Mouse (Mus musculus): ENCODE results near the gene S100a16. TPM values are rescaled to one million over a fixed set of nuclear protein-coding genes. Genes with fewer than 3 reads are reported as not detected.

S100a16 gene
- total RNA-seq, 2 experiments from 2014 or later: not detected

DNA sequence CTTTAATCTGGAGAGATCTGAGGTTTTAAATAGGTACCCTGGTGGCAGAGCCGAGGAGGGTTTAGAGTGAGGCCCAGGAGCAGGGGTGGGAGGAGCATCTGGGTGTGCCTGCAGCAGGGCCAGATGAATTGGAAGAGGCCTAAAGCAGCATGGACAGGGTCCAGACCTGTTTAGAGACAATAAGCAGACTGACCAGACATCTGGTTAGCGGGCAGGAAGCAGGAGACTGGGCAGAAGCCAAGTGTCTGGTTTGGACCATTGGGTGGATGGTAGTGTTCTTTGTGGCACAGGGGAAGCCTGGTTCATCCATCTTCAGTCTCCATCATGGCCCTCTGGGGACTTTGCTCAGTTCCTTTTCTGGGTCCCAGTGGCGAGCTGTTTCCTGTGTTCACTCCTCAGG, 46.8 kb downstream of the S100a16 start:
- ATAC-seq (ENCODE audit: poor library complexity, severe bottlenecking): no peak

DNA sequence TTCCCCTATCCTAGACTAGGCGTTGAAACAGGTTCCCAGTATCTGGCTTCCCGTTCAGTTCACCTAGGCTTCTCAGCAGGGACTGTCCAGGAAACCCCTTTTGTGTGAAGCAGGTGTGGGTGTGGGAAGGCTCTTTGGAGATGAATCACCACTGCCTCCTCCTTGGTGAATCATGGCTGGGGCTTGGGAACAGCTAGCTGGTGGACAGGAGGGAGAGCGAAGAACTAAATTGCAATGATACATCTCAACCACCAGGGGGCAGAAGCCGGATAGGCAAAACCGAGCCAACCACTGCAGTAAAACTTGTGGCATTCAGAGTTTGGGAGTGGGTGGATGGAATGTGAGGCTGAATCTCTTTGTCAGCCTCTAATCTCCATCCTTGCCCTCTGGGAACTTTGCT, 48.5 kb downstream of the S100a16 start:
- peak; percentile 36 for ATAC-seq (ENCODE audit: poor library complexity, severe bottlenecking)

DNA sequence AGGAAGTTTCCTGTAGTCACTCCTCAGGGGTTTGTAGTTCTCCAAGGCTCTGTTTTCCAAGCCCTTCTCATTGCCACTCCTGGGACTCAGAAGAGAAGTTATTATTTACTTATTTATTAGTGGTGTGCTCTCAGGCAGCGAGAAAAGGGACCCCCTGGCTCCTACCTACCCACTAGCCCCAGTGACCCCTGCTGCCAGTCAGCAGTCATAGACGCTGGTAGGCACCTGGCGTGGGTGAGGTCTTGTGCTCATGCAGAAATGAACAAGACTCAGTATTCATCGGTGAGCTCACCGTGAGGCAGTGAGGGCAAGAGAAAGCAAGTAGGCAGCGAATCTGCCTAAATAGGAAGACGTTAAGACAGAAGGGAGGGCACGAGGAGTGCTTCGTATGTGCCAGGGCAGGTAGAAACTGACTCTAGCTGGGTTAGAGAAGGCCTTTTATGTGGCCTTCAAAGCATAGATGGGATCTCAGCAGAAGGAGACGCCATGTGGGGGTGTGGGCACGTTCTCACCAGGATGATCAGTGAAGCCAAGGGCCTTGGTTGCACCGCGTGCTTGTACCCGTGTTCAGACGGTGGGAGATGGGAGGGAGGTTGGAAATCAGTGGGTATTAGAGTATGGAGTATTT, 49.1 kb downstream of the S100a16 start:
- no peak for ATAC-seq (ENCODE audit: poor library complexity, severe bottlenecking)

DNA sequence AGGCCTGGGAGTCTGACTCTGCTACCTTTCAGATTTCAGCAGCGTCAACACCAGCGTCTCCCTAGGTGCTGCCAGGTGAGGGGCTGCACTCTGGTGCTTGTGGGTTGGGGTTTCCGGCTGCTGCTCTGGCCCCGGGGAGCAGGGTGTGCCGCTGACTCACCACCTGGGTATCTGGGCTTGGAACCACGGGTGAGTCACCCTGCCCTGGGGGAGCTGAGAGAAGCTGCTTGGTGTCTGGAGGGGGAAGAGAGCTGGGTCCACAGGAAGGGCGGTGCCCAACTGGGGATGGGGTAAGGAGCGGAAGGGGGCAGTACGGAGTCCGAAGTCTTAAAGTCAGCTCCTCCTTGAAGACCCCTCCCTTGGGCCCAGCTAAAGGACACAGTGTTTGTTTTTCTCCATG, 49.9 kb downstream of the S100a16 start:
- ATAC-seq (ENCODE audit: poor library complexity, severe bottlenecking): peak; percentile 83

DNA sequence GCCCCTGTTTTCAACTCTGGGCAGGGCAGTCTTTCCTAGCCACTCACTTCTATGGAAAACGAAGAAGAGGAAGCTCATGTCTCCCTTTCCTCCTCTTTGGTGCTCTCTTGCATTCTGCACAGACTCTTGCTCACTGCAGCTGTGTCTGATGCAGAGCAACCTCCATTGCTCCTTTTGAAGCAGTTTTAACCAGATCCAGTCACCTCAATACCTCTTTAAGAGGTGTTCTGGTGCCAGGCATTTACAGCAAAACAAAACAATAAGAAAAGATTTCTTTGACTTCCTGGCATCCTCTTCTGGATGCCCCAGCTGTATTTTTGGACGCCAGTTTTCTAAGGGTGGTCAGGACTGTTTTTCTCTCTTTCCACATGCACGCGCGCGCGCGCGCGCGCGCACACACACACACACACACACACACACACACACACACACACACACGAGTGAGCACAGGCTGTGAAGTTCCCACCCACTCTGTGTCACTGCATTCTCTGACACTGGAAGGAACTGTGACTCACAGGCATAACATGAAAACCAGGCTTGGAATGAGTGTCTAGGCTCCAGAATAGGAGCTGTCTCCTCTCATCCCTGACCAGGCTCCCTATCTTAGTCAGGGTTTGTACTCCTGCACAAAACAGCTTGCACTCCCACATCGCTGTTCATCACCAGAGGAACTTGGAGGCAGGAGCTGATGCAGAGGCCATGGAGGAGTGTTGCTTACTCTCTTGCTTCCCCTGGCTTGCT, 50.5 kb downstream of the S100a16 start:
- ATAC-seq (ENCODE audit: poor library complexity, severe bottlenecking): no peak

DNA sequence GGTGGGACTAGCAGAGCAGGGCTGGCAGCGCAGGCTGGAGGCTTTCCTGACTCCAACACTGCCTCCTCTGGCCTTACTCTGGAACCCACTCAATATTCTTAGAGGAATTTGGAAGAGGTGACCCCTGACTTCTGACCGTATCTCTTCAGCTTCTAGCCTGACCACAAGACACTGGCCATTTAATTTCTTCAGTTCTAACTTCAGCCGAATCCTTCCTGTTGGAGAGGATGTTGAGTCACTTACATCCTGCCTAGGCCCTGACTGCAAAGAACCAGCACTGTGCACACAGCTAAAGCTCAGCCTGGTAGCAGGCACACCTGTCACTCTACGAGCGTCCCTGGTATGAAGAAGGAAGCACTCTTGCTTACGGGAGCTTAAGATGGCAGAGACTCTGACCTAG, 52.3 kb downstream of the S100a16 start:
- ATAC-seq (ENCODE audit: poor library complexity, severe bottlenecking): peak; percentile 55

DNA sequence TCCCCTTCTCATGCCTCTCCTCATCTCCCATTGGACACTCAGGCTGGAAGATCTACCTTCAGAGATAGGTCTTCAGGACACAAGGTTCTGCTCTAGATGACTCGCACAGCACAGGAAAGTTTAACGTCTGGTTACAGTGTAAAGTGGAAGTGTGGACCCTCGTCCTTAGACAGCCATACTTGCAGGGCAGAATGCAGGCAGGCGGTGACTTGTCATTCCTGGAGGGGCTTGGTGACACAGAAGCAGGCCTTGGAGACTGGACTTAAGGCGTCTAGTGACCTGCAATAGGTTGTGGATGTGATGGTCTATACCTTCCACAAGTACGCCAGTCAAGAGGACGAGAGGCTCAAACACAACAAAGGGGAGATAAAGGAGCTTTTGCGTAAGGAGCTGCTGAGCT, 52.9 kb downstream of the S100a16 start, which contains the start of gene S100a2:
S100a2 (plus strand) TSS at position 301 of the 400 bp plus-strand sequence.
- ATAC-seq (ENCODE audit: poor library complexity, severe bottlenecking): no peak

Other genes starting within 250 kb of the S100a16 start
- 91.6 and 110 TPM in 2 replicates for gene Gatad2b, start 244.1 kb upstream of the S100a16 start, total RNA-seq (2015)
- gene Gatad2b, start 244.1 kb upstream of the S100a16 start, total RNA-seq (2017): 25.3 and 33.5 TPM in 2 replicates
- 0.21 and 0.33 TPM in 2 replicates for gene Slc27a3, start 147.3 kb upstream of the S100a16 start, total RNA-seq (2015)
- 1.1 and 3.0 TPM in 2 replicates for gene Slc27a3, start 147.3 kb upstream of the S100a16 start, total RNA-seq (2017)
- 13.7 and 14.7 TPM in 2 replicates for gene Ints3, start 103.6 kb upstream of the S100a16 start, total RNA-seq (2015)
- gene Ints3, start 103.6 kb upstream of the S100a16 start, total RNA-seq (2017): 14.9 and 20.5 TPM in 2 replicates
- gene Npr1, start 71.4 kb upstream of the S100a16 start, total RNA-seq (2015): not detected in 2 replicates
- gene Npr1, start 71.4 kb upstream of the S100a16 start, total RNA-seq (2017): 0.08 TPM in 1 of 2 replicates, not detected in the other
- gene Ilf2, start 61.1 kb upstream of the S100a16 start, total RNA-seq (2015): 51.8 and 57.3 TPM in 2 replicates
- gene Ilf2, start 61.1 kb upstream of the S100a16 start, total RNA-seq (2017): 103 and 111 TPM in 2 replicates
- 41.6 and 47.3 TPM in 2 replicates for gene Snapin, start 46.2 kb upstream of the S100a16 start, total RNA-seq (2015)
- gene Snapin, start 46.2 kb upstream of the S100a16 start, total RNA-seq (2017): 40.9 and 49.5 TPM in 2 replicates
- 97.7 and 99.3 TPM in 2 replicates for gene Chtop, start 27.8 kb upstream of the S100a16 start, total RNA-seq (2015)
- gene Chtop, start 27.8 kb upstream of the S100a16 start, total RNA-seq (2017): 85.7 and 88.3 TPM in 2 replicates
- 70.5 and 89.5 TPM in 2 replicates for gene S100a1, start 22.9 kb upstream of the S100a16 start, total RNA-seq (2015)
- gene S100a1, start 22.9 kb upstream of the S100a16 start, total RNA-seq (2017): 50.9 and 80.4 TPM in 2 replicates
- 121 and 128 TPM in 2 replicates for gene S100a13, start 22.8 kb upstream of the S100a16 start, total RNA-seq (2015)
- gene S100a13, start 22.8 kb upstream of the S100a16 start, total RNA-seq (2017): 141 and 179 TPM in 2 replicates
- gene S100a14, start 10.4 kb upstream of the S100a16 start, total RNA-seq (2015): not detected in 2 replicates
- 0.16 TPM in 1 of 2 replicates, not detected in the other for gene S100a14, start 10.4 kb upstream of the S100a16 start, total RNA-seq (2017)
- gene S100a3, start 23.3 kb downstream of the S100a16 start, total RNA-seq (2015): 0.66 TPM in 1 of 2 replicates, not detected in the other
- not detected in 2 replicates for gene S100a3, start 23.3 kb downstream of the S100a16 start, total RNA-seq (2017)
- gene S100a2, start 53.0 kb downstream of the S100a16 start, total RNA-seq (2015): not detected in 2 replicates
- gene S100a2, start 53.0 kb downstream of the S100a16 start, total RNA-seq (2017): not detected in 2 replicates
- not detected in 2 replicates for gene Gm42674, start 64.7 kb downstream of the S100a16 start, total RNA-seq (2015)
- 2.9 and 5.7 TPM in 2 replicates for gene Gm42674, start 64.7 kb downstream of the S100a16 start, total RNA-seq (2017)
- gene S100a4, start 66.5 kb downstream of the S100a16 start, total RNA-seq (2015): 2,878 and 2,936 TPM in 2 replicates
- gene S100a4, start 66.5 kb downstream of the S100a16 start, total RNA-seq (2017): 3,102 and 3,469 TPM in 2 replicates
- gene S100a5, start 71.3 kb downstream of the S100a16 start, total RNA-seq (2015): not detected in 2 replicates
- gene S100a5, start 71.3 kb downstream of the S100a16 start, total RNA-seq (2017): 3.4 TPM in 1 of 2 replicates, not detected in the other
- gene S100a6, start 75.6 kb downstream of the S100a16 start, total RNA-seq (2015): 2,141 and 2,313 TPM in 2 replicates
- gene S100a6, start 75.6 kb downstream of the S100a16 start, total RNA-seq (2017): 1,043 and 1,047 TPM in 2 replicates
- 0.11 and 0.31 TPM in 2 replicates for gene S100a7a, start 116.8 kb downstream of the S100a16 start, total RNA-seq (2015)
- gene S100a7a, start 116.8 kb downstream of the S100a16 start, total RNA-seq (2017): 0.29 TPM in 1 of 2 replicates, not detected in the other
- 16,705 and 21,369 TPM in 2 replicates for gene S100a8, start 131.7 kb downstream of the S100a16 start, total RNA-seq (2015)
- gene S100a8, start 131.7 kb downstream of the S100a16 start, total RNA-seq (2017): 18,572 and 19,307 TPM in 2 replicates
- gene S100a9, start 158.5 kb downstream of the S100a16 start, total RNA-seq (2015): 25,767 and 33,746 TPM in 2 replicates
- gene S100a9, start 158.5 kb downstream of the S100a16 start, total RNA-seq (2017): 12,484 and 18,004 TPM in 2 replicates
- 0.07 TPM in 1 of 2 replicates, not detected in the other for gene Pglyrp4, start 189.7 kb downstream of the S100a16 start, total RNA-seq (2015)
- 0.28 and 0.44 TPM in 2 replicates for gene Pglyrp4, start 189.7 kb downstream of the S100a16 start, total RNA-seq (2017)
- not detected in 2 replicates for gene Gm5849, start 240.6 kb downstream of the S100a16 start, total RNA-seq (2015)
- gene Gm5849, start 240.6 kb downstream of the S100a16 start, total RNA-seq (2017): not detected in 2 replicates

Measured in megakaryocyte, adult 5-6 weeks (primary cell).